Mouse (Mus musculus) bone marrow macrophage, adult 2 months (primary cell): ENCODE data around the gene Gm49325.

Source experiments
- CTCF ChIP-seq: IDR thresholded peaks from 2 replicates; pipeline ENCODE4 v1.5.1; 2012; ENCODE audit warnings: low read depth, mild to moderate bottlenecking, low read length, moderate library complexity
- POLR2A ChIP-seq: IDR thresholded peaks from 2 replicates; pipeline ENCODE4 v1.6.1; 2012; ENCODE audit warnings: mild to moderate bottlenecking, low read depth, low read length, borderline replicate concordance

DNA sequence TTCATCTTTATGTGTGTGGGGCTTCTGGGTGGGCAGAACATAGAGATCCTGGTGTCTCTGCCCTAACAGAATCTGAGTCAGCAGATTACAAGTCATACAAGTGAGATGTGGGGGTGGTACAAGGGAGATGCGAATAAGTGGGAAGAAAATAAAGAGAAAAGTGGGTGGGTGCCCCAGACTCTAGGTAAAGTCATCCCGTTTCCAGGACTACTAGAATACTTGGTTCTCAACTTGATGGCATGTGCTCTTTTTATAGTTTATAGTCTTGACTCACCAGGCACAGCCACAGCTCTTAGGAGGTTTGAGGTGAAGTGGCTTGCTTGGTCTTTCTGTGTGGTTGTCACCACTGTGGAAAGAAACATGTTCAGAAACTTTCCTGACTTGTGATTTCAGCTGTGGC is 9.9 kb upstream of the Gm49325 start:
- TF ChIP-seq CTCF, result no peak
- TF ChIP-seq POLR2A, result no peak
